Mouse (Mus musculus) heart, embryonic 13.5 days (tissue): ENCODE measurements around the gene Purb. TPM values are rescaled to one million over a fixed set of nuclear protein-coding genes. Genes with fewer than 3 reads are reported as not detected.
"Not testable (repeated sequence)": the region's sequence is repeated elsewhere in the genome, so short reads cannot be mapped to it uniquely, and the experiment has no call there.

Experiments
- ATAC-seq: fragments of 200-750 bp; cut with Nextera tagmentation; 2 replicates; pipeline ENCODE4 v1.8.0; 2017; ENCODE audit warnings: moderate TSS enrichment; ENCODE audit not compliant: insufficient number of reproducible peaks, low FRiP score, low TSS enrichment; ENCODE audit errors: extremely low read depth
- H3K27ac ChIP-seq: fragments of 300-500 bp; sonication (generic); replicated peaks from 2 replicates; pipeline ENCODE4 v1.5.1; 2015; ENCODE audit warnings: moderate library complexity, mild to moderate bottlenecking, inconsistent platforms
- H3K27me3 ChIP-seq: fragments of 300-500 bp; sonication (generic); replicated peaks from 2 replicates; pipeline ENCODE4 v1.6.1; 2015; ENCODE audit warnings: mild to moderate bottlenecking, inconsistent platforms
- H3K36me3 ChIP-seq: fragments of 300-500 bp; sonication (generic); 2 replicates; pipeline ENCODE4 v1.6.1; 2015; ENCODE audit warnings: mild to moderate bottlenecking, inconsistent platforms
- H3K4me1 ChIP-seq: fragments of 300-500 bp; sonication (generic); 2 replicates; pipeline ENCODE4 v1.6.1; 2015; ENCODE audit warnings: inconsistent platforms
- H3K4me2 ChIP-seq: fragments of 300-500 bp; sonication (generic); 2 replicates; pipeline ENCODE4 v1.6.1; 2015; ENCODE audit warnings: inconsistent platforms, mild to moderate bottlenecking, moderate library complexity
- H3K4me3 ChIP-seq: fragments of 300-500 bp; sonication (generic); 2 replicates; pipeline ENCODE4 v1.5.1; 2015; ENCODE audit warnings: moderate library complexity, mild to moderate bottlenecking, inconsistent platforms
- H3K9ac ChIP-seq: fragments of 300-500 bp; sonication (generic); 2 replicates; pipeline ENCODE4 v1.6.1; 2015; ENCODE audit warnings: inconsistent platforms, mild to moderate bottlenecking, moderate library complexity
- H3K9me3 ChIP-seq: fragments of 300-500 bp; sonication (generic); 2 replicates; pipeline ENCODE4 v1.6.1; 2016; ENCODE audit warnings: inconsistent platforms
- WGBS: fragments of 180-500 bp; shearing (Covaris S2); methylation state at CpG from one replicate; pipeline ENCODE4 v1.1.7; 2015; ENCODE audit warnings: mixed read lengths; 5-methylcytosine and 5-hydroxymethylcytosine counted together
- polyA plus RNA-seq: library from polyadenylated mRNA; unstranded; fragments of >200 nt; fragmentation: Nextera tagmentation; extraction: Ambion mirVana; gene quantifications from 2 replicates; pipeline ENCODE4 v1.2.1, GENCODE M21; 2015

Purb gene
- polyA plus RNA-seq, 1 experiment from 2014 or later: 23.5 TPM

GRCm38 (mm10) chr11:6443102-6443501 is 32.6 kb downstream of the Purb start:
- Histone ChIP-seq H3K27me3 (no peaks in the 10 kb centered on the region), H3K4me1 (peaks cover 23% of the 10 kb centered on the region), H3K9ac (peak overlapping the region; percentile 88), H3K4me2 (peak overlapping the region; percentile 77), H3K4me3 (peak overlapping the region; percentile 74), H3K36me3 (peaks cover 27% of the 10 kb centered on the region), H3K9me3 (no peaks in the 10 kb centered on the region), H3K27ac (peak overlapping the region; percentile 93)
- no peak for ATAC-seq
- 47% methylated on average over 4 of the region's 4 CpGs for WGBS

- Histone ChIP-seq H3K4me1 (peaks cover 20% of the 10 kb centered on the region), H3K27me3 (no peaks in the 10 kb centered on the region), H3K36me3 (peaks cover 32% of the 10 kb centered on the region), H3K9me3 (no peaks in the 10 kb centered on the region), H3K4me2 (peak overlapping the region; percentile 77), H3K9ac (no peak overlapping the region), H3K27ac (no peak overlapping the region), H3K4me3 (peak overlapping the region; percentile 74)
- WGBS: 96% methylated on average over 4 of the region's 4 CpGs
- no peak for ATAC-seq
Observed at GRCm38 (mm10) chr11:6442566-6442965, 33.2 kb downstream of the Purb start.

- H3K36me3 ChIP-seq: peaks cover 54% of the 10 kb centered on the region
- H3K4me2 ChIP-seq: no peak overlapping the region
- 95% methylated on average over 4 of the region's 4 CpGs for WGBS
- no peak overlapping the region for H3K9ac ChIP-seq
- H3K9me3 ChIP-seq: no peaks in the 10 kb centered on the region
- H3K4me3 ChIP-seq: no peak overlapping the region
- no peak for ATAC-seq
- no peak overlapping the region for H3K27ac ChIP-seq
- peaks cover 16% of the 10 kb centered on the region for H3K4me1 ChIP-seq
- no peaks in the 10 kb centered on the region for H3K27me3 ChIP-seq
Observed at GRCm38 (mm10) chr11:6440171-6440570, 35.5 kb downstream of the Purb start.

GRCm38 (mm10) chr11:6437667-6438066 is 38.0 kb downstream of the Purb start:
- Histone ChIP-seq H3K4me3 (no peak overlapping the region), H3K4me2 (no peak overlapping the region), H3K9me3 (no peaks in the 10 kb centered on the region), H3K27me3 (no peaks in the 10 kb centered on the region), H3K36me3 (peaks cover 79% of the 10 kb centered on the region), H3K4me1 (peaks cover 10% of the 10 kb centered on the region), H3K27ac (no peak overlapping the region), H3K9ac (no peak overlapping the region)
- WGBS: 90% methylated on average over 2 of the region's 2 CpGs
- no peak for ATAC-seq

- Histone ChIP-seq H3K9ac (no peak overlapping the region), H3K27me3 (no peaks in the 10 kb centered on the region), H3K9me3 (no peaks in the 10 kb centered on the region), H3K27ac (no peak overlapping the region), H3K36me3 (peaks cover 90% of the 10 kb centered on the region), H3K4me2 (no peak overlapping the region), H3K4me3 (no peak overlapping the region), H3K4me1 (0 out of 2 replicates have a peak, but pooled peaks cover 4% of the 10 kb centered on the region)
- ATAC-seq: no peak; the same call in 1 of the 2 replicates
- 58% methylated on average over 8 of the region's 8 CpGs for WGBS
Observed at GRCm38 (mm10) chr11:6436442-6436841, 39.3 kb downstream of the Purb start.

GRCm38 (mm10) chr11:6430186-6430585 is 45.5 kb downstream of the Purb start:
- peaks cover 99% of the 10 kb centered on the region for H3K36me3 ChIP-seq
- H3K27ac ChIP-seq: no peak overlapping the region
- 0 out of 2 replicates have a peak, but pooled peaks cover 4% of the 10 kb centered on the region for H3K4me1 ChIP-seq
- WGBS: 89% methylated on average over 7 of the region's 7 CpGs
- no peak overlapping the region for H3K4me3 ChIP-seq
- H3K4me2 ChIP-seq: no peak overlapping the region
- no peak for ATAC-seq
- H3K9ac ChIP-seq: no peak overlapping the region
- no peaks in the 10 kb centered on the region for H3K9me3 ChIP-seq
- no peaks in the 10 kb centered on the region for H3K27me3 ChIP-seq

- Histone ChIP-seq H3K4me1 (peaks cover 20% of the 10 kb centered on the region), H3K36me3 (peaks cover 83% of the 10 kb centered on the region), H3K9me3 (no peaks in the 10 kb centered on the region), H3K27ac (peak overlapping the region; percentile 36; the same call in 1 of the 2 replicates), H3K4me2 (no peak overlapping the region), H3K9ac (no peak overlapping the region), H3K27me3 (no peaks in the 10 kb centered on the region), H3K4me3 (no peak overlapping the region)
- ATAC-seq: no peak
- 72% methylated on average over 2 of the region's 2 CpGs for WGBS
Observed at GRCm38 (mm10) chr11:6420722-6421350, 54.9 kb downstream of the Purb start.

GRCm38 (mm10) chr11:6420283-6420703 is 55.4 kb downstream of the Purb start:
- H3K4me1 ChIP-seq: peaks cover 20% of the 10 kb centered on the region
- WGBS: 12% methylated on average over 1 of the region's 1 CpGs
- no peak overlapping the region for H3K9ac ChIP-seq
- no peak for ATAC-seq
- H3K36me3 ChIP-seq: peaks cover 79% of the 10 kb centered on the region
- no peak overlapping the region for H3K4me3 ChIP-seq
- H3K4me2 ChIP-seq: no peak overlapping the region
- no peak overlapping the region; the same call in 1 of the 2 replicates for H3K27ac ChIP-seq
- no peaks in the 10 kb centered on the region for H3K27me3 ChIP-seq
- H3K9me3 ChIP-seq: no peaks in the 10 kb centered on the region

GRCm38 (mm10) chr11:6419156-6419555 is 56.6 kb downstream of the Purb start:
- H3K9ac ChIP-seq, H3K4me3 ChIP-seq, ATAC-seq, H3K27me3 ChIP-seq, H3K27ac ChIP-seq, H3K4me2 ChIP-seq, H3K9me3 ChIP-seq: not testable (repeated sequence)
- WGBS: 58% methylated on average over 4 of the region's 4 CpGs
- peaks cover 70% of the 10 kb centered on the region for H3K36me3 ChIP-seq
- H3K4me1 ChIP-seq: peaks cover 29% of the 10 kb centered on the region

- H3K4me3 ChIP-seq: peak overlapping the region; percentile 96; the same call in 1 of the 2 replicates
- no peak overlapping the region for H3K27ac ChIP-seq
- H3K36me3 ChIP-seq: peaks cover 66% of the 10 kb centered on the region
- peaks cover 29% of the 10 kb centered on the region for H3K4me1 ChIP-seq
- WGBS: 72% methylated on average over 5 of the region's 5 CpGs
- ATAC-seq: no peak
- H3K9me3 ChIP-seq: no peaks in the 10 kb centered on the region
- H3K4me2 ChIP-seq: peak overlapping the region; percentile 97
- H3K9ac ChIP-seq: peak overlapping the region; percentile 58; the same call in 1 of the 2 replicates
- no peaks in the 10 kb centered on the region for H3K27me3 ChIP-seq
Observed at GRCm38 (mm10) chr11:6418751-6419150, 57.0 kb downstream of the Purb start.
